Mouse (Mus musculus): ENCODE measurements around the gene Lrrc4c. TPM values are rescaled to one million over a fixed set of nuclear protein-coding genes. Genes with fewer than 3 reads are reported as not detected.

Gene Lrrc4c
- total RNA-seq, 4 experiments from 2014 or later: 0.27 to 0.53 (median 0.37) TPM

DNA sequence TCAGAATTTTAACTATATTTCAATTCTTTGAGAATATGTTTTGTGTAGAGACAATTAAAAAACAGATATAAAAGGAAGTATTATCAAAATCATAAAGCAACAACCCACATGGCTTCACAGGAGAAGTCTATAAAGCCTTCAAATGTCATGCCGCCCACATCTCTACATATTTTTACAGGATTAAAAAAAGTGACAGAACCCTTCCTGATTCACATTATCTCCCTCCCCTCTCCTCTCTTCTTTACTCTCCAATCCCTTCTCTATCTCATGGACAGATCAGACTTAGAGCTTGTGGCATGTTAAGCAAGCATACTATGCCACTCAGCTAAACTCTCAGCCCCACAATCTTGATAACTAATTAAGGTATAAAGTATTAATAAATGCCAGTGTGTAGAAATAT, 535.8 kb downstream of the Lrrc4c start:
- DNase-seq (ENCODE audit: low spot score): no peak

- no peak for DNase-seq (ENCODE audit: low spot score)
These were observed 558.1 kb downstream of the Lrrc4c start for GRCm38 (mm10) chr2:96876062-96876461.

- no peak for DNase-seq (ENCODE audit: low spot score)
These were observed 631.6 kb downstream of the Lrrc4c start for GRCm38 (mm10) chr2:96949531-96949930.

GRCm38 (mm10) chr2:96999521-96999920, 681.6 kb downstream of the Lrrc4c start:
- no peak for DNase-seq (ENCODE audit: low spot score)

DNA sequence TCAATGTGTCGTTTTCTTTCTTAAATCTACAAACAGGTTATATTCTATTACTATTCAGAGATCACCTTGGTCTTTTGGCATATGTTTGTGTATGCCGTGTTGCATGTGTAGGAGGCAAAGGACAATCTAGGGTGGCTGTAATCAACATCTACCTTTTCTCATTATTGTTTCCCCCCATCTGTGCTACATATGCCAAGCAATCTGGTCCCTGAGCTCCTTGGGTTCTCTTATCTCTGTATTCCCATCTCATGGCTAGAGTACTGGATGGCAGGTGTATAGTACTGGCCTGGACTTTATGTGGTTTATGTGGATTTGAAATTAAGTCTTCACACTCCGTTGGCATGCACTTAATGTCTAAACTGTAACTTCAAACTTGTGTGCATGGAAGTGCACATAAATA, 700.4 kb downstream of the Lrrc4c start:
- DNase-seq (ENCODE audit: low spot score): no peak

GRCm38 (mm10) chr2:97026991-97027390, 709.0 kb downstream of the Lrrc4c start:
- DNase-seq (ENCODE audit: low spot score): no peak

DNA sequence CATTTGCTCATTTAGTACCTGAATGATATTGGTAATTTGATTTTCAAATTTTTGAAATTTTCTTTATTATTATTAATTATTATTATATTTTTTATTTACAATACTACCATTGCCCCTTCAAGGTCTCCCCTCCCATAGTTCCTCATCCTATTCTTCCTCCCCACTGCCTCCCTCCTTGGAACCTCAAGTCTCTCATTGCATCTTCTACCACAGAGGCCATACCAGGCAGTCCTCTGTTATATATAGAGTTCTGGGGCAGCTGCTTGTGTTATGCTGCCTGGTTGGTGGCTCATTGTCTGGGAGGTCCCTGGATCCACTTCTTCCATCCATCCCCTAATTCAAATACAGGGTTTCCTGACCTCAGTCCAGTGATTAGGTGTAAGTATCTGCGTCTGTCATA, 709.6 kb downstream of the Lrrc4c start:
- no peak for DNase-seq (ENCODE audit: low spot score)

DNA sequence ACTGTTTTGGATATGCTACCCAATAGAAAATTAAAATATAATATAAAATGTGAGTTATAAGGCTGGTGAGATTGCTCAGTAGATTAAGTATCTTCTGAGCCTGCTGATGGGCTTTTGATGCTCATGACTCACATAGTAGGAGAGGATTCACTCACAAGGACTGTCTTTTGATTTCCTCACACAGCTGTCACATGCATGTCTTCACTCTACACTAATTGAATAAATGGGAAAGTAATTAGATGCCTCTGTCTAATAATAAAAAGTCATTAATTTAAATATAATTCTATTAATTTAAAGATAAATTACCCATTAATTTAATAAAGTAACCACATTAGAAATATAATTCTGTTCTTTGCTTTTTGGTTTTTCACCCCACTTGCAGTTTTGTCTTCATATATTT, 718.4 kb downstream of the Lrrc4c start:
- DNase-seq (ENCODE audit: low spot score): no peak

DNA sequence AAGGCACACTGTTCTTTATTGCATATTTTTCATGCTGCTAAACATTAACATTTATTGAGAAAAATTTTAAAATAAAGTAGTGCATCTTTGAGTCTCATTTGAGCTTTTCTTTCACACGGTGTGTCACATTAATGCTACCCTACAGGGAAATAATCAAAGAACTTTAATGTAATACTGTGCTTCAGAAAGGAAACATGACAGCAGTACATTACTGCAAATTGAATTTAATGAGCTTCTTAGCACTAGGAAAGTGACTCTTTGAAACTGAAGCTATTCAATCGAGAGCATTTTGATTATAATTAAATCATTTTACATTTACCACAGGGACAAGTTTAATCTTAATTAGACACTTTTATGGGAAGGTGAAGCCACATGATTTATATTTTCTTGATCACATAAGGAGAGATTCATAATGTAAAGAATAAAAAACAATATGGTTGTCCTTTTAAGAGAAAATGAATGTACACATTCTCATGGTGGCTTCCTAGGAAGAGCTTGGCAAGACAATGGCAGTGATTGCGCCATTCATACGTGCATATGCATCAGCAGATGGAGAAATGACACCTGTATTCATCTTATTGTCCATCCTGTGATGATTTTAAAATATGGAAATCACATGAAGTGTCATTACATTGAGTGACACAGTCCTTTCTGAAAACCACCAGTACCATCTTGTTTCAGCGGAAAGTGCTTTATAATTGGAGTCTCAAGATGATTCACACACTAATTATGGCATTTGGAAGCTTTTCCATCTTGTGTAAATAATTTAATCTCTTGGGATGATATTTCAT, 719.2 kb downstream of the Lrrc4c start:
- no peak for DNase-seq (ENCODE audit: low spot score)

DNA sequence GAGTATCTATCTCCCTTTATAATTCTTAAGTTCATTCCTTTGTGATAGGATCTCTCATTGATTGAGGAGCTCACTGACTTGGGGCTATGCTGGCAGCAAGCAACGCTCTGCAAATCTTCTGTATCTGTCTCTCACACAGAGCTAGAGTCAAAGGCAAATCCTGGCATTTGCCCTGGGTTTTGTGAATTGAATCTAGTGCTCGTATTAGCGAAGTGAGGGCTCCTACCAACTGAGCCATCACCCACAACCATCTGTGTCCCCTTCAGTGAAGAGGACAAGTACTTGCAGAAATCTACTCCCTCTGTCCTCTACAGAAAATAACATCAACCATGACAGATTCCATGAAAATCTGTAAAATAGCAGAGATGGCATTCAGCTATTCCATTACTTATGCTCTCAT, 726.0 kb downstream of the Lrrc4c start:
- no peak for DNase-seq (ENCODE audit: low spot score)

GRCm38 (mm10) chr2:97045628-97046027, 727.7 kb downstream of the Lrrc4c start:
- no peak for DNase-seq (ENCODE audit: low spot score)

GRCm38 (mm10) chr2:97080156-97080555, 762.2 kb downstream of the Lrrc4c start:
- no peak for DNase-seq (ENCODE audit: low spot score)

DNA sequence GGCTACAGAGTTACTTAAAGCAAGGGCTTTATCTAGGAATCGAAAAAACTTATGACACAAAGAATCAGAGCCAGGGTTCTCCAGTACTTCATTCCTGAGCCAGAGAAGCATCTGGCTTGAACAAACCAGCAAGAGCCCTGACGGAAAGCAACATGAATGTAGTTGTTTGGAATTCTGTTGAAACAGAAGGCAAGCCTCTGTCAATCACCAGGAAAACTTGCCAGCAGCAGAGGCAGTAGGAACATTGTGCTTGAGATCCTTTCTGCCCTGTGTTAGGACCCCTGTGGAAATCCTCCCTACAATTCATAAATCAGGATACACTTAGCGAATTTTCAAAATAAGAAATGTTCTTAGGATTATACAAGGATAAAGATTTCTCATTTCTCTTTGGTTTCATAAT, 780.0 kb downstream of the Lrrc4c start:
- DNase-seq (ENCODE audit: low spot score): no peak

DNA sequence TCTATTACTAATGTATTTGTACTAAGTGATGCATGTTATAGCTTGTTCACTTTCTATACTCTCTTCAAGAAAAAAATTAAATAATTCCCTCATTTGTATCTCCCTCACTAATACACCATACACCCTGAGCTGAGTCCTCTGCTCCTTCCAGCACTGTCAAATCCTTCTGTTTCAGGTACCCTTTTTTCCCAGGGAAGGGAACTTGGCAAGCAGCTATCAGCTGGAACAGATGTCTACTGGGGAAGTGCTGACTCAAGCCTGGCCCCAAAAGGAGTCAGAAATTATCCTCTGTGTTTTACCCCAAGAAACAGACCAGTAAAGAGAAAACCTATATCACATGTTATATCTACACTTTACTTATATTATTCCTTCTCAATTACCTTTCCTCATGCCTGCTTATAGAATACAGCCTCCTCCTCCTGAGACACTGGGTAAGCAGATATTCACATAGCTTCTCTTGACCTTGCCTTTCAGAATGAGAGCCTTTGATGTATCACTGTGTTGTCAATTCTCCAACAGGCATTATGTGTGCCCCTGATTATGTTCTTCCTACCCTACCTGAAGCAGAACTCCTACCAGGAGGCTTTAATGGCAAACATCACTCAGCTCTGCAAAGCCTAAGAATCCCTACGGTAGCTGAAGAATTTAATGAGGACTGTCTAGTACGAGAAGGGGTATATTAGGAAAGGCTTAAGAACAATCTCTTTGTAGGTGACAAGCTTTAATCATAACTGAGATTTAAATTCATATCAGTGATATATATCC, 785.6 kb downstream of the Lrrc4c start:
- no peak for DNase-seq (ENCODE audit: low spot score)

DNA sequence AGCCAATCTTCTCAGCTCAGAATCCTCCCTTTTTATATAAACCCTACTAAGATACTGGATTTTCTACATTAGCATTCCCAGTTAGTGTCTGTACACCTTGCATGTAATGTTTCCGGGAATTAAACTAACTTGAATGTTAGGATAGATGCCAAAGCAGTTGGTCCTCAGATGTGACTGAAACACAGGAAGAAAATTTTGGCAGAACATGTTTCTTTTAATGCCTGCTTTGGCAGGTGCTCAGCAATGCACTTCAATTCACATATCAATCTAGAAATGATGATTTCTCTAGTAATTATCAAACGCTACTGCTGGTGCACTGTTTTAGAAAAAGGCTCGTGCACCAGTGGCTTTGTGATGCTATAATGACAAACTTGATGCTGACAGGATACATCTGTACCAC, 806.3 kb downstream of the Lrrc4c start:
- DNase-seq (ENCODE audit: low spot score): no peak

- DNase-seq (ENCODE audit: low spot score): no peak
These were observed 820.5 kb downstream of the Lrrc4c start for GRCm38 (mm10) chr2:97138454-97138853.

- no peak for DNase-seq (ENCODE audit: low spot score)
These were observed 833.7 kb downstream of the Lrrc4c start for GRCm38 (mm10) chr2:97151626-97152194.

- no peak for DNase-seq (ENCODE audit: low spot score)
These were observed 847.8 kb downstream of the Lrrc4c start for GRCm38 (mm10) chr2:97165745-97166144.

DNA sequence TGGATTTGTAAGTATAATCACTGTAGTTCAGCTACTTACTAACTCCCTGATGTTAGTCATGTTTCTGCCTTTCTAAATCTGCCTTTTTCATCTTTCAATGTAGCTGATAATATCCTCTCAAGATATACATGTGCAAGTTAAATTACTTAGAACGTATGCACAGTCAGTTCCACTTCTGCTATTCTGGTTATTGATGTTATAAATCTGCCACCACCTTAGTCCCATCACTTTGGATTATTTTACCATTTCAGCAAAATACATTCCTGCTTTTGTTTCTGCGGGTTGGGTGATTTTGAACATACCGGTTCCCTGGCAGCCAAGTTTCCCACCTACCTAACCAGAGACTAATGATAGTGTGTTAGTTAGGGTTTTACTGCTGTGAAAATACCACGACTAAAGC, 860.4 kb downstream of the Lrrc4c start:
- DNase-seq (ENCODE audit: low spot score): no peak

GRCm38 (mm10) chr2:97196968-97197606, 879.1 kb downstream of the Lrrc4c start:
- DNase-seq (ENCODE audit: low spot score): no peak

DNA sequence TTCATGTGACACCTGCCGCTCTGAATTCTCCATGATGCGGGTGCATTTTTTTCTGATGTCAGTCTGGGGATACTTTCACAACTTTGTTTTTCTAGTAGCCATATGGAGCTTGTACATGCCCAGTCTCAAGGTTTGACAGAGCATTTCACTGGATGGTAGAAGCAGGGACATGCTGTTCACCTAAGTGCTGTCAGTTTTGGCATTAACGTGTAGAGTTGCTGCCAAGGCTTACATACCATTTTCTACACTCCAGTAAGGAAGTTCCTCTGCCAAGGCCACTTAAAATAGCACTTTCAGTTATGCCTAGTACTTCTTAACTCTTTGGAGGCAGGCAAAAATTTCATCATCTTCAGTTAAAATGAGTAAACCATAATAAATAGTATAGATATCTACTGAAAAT, 915.0 kb downstream of the Lrrc4c start:
- peak; percentile 69 for DNase-seq (ENCODE audit: low spot score)

- DNase-seq (ENCODE audit: low spot score): no peak
These were observed 916.1 kb downstream of the Lrrc4c start for GRCm38 (mm10) chr2:97234074-97234473.
